Mouse (Mus musculus) CH12.LX (cell line): Measurements from ENCODE around the gene Mybphl. TPM values are rescaled to one million over a fixed set of nuclear protein-coding genes. Genes with fewer than 3 reads are reported as not detected.

ENCODE experiments used
- DNase-seq: peaks from one replicate; pipeline ENCODE4 v3.0.0-alpha.2; 2013; ENCODE audit errors: extremely low read depth
- H3K27ac ChIP-seq: 2 replicates; pipeline ENCODE4 v1.5.1; 2012; ENCODE audit warnings: low read depth, mild to moderate bottlenecking, control low read depth, moderate library complexity; ENCODE audit not compliant: insufficient read depth
- H3K27me3 ChIP-seq: replicated peaks from 2 replicates; pipeline ENCODE3; 2012; ENCODE audit warnings: inconsistent platforms
- H3K36me3 ChIP-seq, 2 experiments: replicated peaks in 1 of 2; 2 replicates each; pipeline versions ENCODE3 to v1.6.1; 2012; ENCODE audit warnings: inconsistent platforms in 1 of 2, low read length in 1 of 2, mild to moderate bottlenecking in 1 of 2, mixed read lengths in 1 of 2, moderate library complexity in 1 of 2; ENCODE audit not compliant: control insufficient read depth in 1 of 2, insufficient read depth in 1 of 2
- H3K4me1 ChIP-seq, 2 experiments: 2 replicates each; pipeline ENCODE4 v1.6.1; 2012; ENCODE audit warnings: inconsistent platforms in 1 of 2, moderate library complexity in 1 of 2; ENCODE audit not compliant: insufficient read depth in 2 of 2, control insufficient read depth in 1 of 2
- H3K4me2 ChIP-seq: 2 replicates; pipeline ENCODE4 v1.6.1; 2012; ENCODE audit warnings: low read depth, mild to moderate bottlenecking, control low read depth; ENCODE audit not compliant: poor library complexity, insufficient read depth, severe bottlenecking
- H3K4me3 ChIP-seq, 3 experiments: fragments of 150-350 bp in 1 of 3; sonication (generic) in 1 of 3; replicated peaks in 1 of 3; 2 replicates each; pipeline versions ENCODE3 to v1.5.1; 2011 to 2012; ENCODE audit warnings: low read depth in 2 of 3, low read length in 2 of 3, mild to moderate bottlenecking in 2 of 3, moderate library complexity in 2 of 3, control low read depth in 1 of 3, improper control_type of control experiment in 1 of 3, inconsistent platforms in 1 of 3, mixed read lengths in 1 of 3; ENCODE audit not compliant: poor library complexity in 1 of 3
- H3K79me2 ChIP-seq: replicated peaks from 2 replicates; pipeline ENCODE4 v1.6.1; 2012; ENCODE audit warnings: mild to moderate bottlenecking, moderate library complexity; ENCODE audit not compliant: control insufficient read depth, poor library complexity, insufficient read depth, severe bottlenecking; ENCODE audit errors: extremely low read depth
- H3K9ac ChIP-seq: 2 replicates; pipeline ENCODE4 v1.6.1; 2012; ENCODE audit warnings: low read depth, mild to moderate bottlenecking, control low read depth, moderate library complexity; ENCODE audit not compliant: insufficient read depth
- H3K9me3 ChIP-seq: replicated peaks from 2 replicates; pipeline ENCODE3; 2012; ENCODE audit warnings: low read length, inconsistent platforms, mixed read lengths
- BHLHE40 ChIP-seq: IDR thresholded peaks from 2 replicates; pipeline ENCODE4 v1.6.1; 2011; ENCODE audit warnings: mild to moderate bottlenecking, low read depth, low read length, improper control_type of control experiment
- CHD1 ChIP-seq: IDR thresholded peaks from 2 replicates; pipeline ENCODE4 v1.6.1; 2012; ENCODE audit warnings: low read depth, low read length, improper control_type of control experiment, inconsistent platforms
- CHD2 ChIP-seq: IDR thresholded peaks from 2 replicates; pipeline ENCODE4 v1.6.1; 2011; ENCODE audit warnings: low read length, improper control_type of control experiment
- ELF1 ChIP-seq: IDR thresholded peaks from 2 replicates; pipeline ENCODE4 v1.6.1; 2014; ENCODE audit warnings: low read depth, mild to moderate bottlenecking, inconsistent platforms, low read length, improper control_type of control experiment
- ETS1 ChIP-seq: conservative IDR thresholded peaks from 2 replicates; pipeline ENCODE4 v1.6.1; 2012; ENCODE audit warnings: low read depth, mild to moderate bottlenecking, inconsistent platforms, low read length, improper control_type of control experiment, moderate library complexity
- GABPA ChIP-seq: IDR thresholded peaks from 2 replicates; pipeline ENCODE4 v1.6.1; 2012; ENCODE audit warnings: low read depth, low read length, improper control_type of control experiment, inconsistent platforms; ENCODE audit not compliant: insufficient replicate concordance
- HCFC1 ChIP-seq: IDR thresholded peaks from 2 replicates; pipeline ENCODE4 v1.6.1; 2012; ENCODE audit warnings: low read depth, mild to moderate bottlenecking, inconsistent platforms, low read length, improper control_type of control experiment
- IRF4 ChIP-seq: IDR thresholded peaks from 2 replicates; pipeline ENCODE4 v1.6.1; 2014; ENCODE audit warnings: low read depth, mild to moderate bottlenecking, inconsistent platforms, low read length, improper control_type of control experiment
- JUN ChIP-seq: IDR thresholded peaks from 2 replicates; pipeline ENCODE4 v1.6.1; 2011; ENCODE audit warnings: low read depth, mild to moderate bottlenecking, low read length, improper control_type of control experiment, moderate library complexity; ENCODE audit not compliant: insufficient read depth
- JUND ChIP-seq: conservative IDR thresholded peaks from 2 replicates; pipeline ENCODE4 v1.6.1; 2011; ENCODE audit warnings: low read depth, low read length, improper control_type of control experiment
- KAT2A ChIP-seq: IDR thresholded peaks from 2 replicates; pipeline ENCODE4 v1.6.1; 2012; ENCODE audit warnings: low read length, improper control_type of control experiment, inconsistent platforms; ENCODE audit not compliant: insufficient replicate concordance
- MAFK ChIP-seq: IDR thresholded peaks from 2 replicates; pipeline ENCODE4 v1.6.1; 2011; ENCODE audit warnings: low read length, improper control_type of control experiment; ENCODE audit not compliant: insufficient replicate concordance
- MAX ChIP-seq: IDR thresholded peaks from 2 replicates; pipeline ENCODE4 v1.6.1; 2011; ENCODE audit warnings: low read length, improper control_type of control experiment
- MEF2A ChIP-seq: IDR thresholded peaks from 2 replicates; pipeline ENCODE4 v1.6.1; 2014; ENCODE audit warnings: low read depth, mild to moderate bottlenecking, inconsistent platforms, low read length, improper control_type of control experiment, borderline replicate concordance
- MXI1 ChIP-seq: IDR thresholded peaks from 2 replicates; pipeline ENCODE4 v1.6.1; 2011; ENCODE audit warnings: mild to moderate bottlenecking, low read depth, low read length, improper control_type of control experiment
- MYC ChIP-seq: IDR thresholded peaks from 2 replicates; pipeline ENCODE4 v1.6.1; 2011; ENCODE audit warnings: low read depth, mild to moderate bottlenecking, improper control_type of control experiment, low read length
- NRF1 ChIP-seq: IDR thresholded peaks from 2 replicates; pipeline ENCODE4 v1.6.1; 2014; ENCODE audit warnings: low read depth, mild to moderate bottlenecking, inconsistent platforms, low read length, improper control_type of control experiment, moderate library complexity
- POLR2AphosphoS2 ChIP-seq: IDR thresholded peaks from 2 replicates; pipeline ENCODE4 v1.6.1; 2011; ENCODE audit warnings: low read depth, low read length, improper control_type of control experiment
- RAD21 ChIP-seq: IDR thresholded peaks from 2 replicates; pipeline ENCODE4 v1.6.1; 2011; ENCODE audit warnings: low read depth, mild to moderate bottlenecking, low read length, improper control_type of control experiment, moderate library complexity
- RCOR1 ChIP-seq: conservative IDR thresholded peaks from 2 replicates; pipeline ENCODE4 v1.6.1; 2012; ENCODE audit warnings: low read depth, mild to moderate bottlenecking, inconsistent platforms, low read length, improper control_type of control experiment
- SMC3 ChIP-seq: IDR thresholded peaks from 2 replicates; pipeline ENCODE4 v1.6.1; 2011; ENCODE audit warnings: low read depth, low read length, improper control_type of control experiment
- TBP ChIP-seq: conservative IDR thresholded peaks from 2 replicates; pipeline ENCODE4 v1.6.1; 2011; ENCODE audit warnings: low read depth, low read length, improper control_type of control experiment
- ZMIZ1 ChIP-seq: IDR thresholded peaks from 2 replicates; pipeline ENCODE4 v1.6.1; 2012; ENCODE audit warnings: low read depth, mild to moderate bottlenecking, inconsistent platforms, low read length, improper control_type of control experiment
- dilution Hi-C: fragments of 300-500 bp; cut with MboI; formaldehyde crosslinking; loops from 2 replicates; pipeline ENCODE4 v1.14.3; 2020; ENCODE audit warnings: low sequenced_read_pairs; ENCODE audit not compliant: extremely low pct_unique_long_range_greater_than_20kb, extremely low pct_ligation_motif_present
- in situ Hi-C: fragments of 300-500 bp; cut with MboI; formaldehyde crosslinking; loops from 3 replicates; pipeline ENCODE4 v1.14.3; 2019; ENCODE audit warnings: low sequenced_read_pairs, low pct_ligation_motif_present, low pct_unique_long_range_greater_than_20kb, mixed read lengths
- polyA plus RNA-seq: library from polyadenylated mRNA; unstranded; fragments of >175 nt; gene quantifications from 2 replicates; pipeline ENCODE4 v1.2.1, GENCODE M21; 2012; ENCODE audit warnings: low read depth; ENCODE audit not compliant: insufficient read length
- total RNA-seq, 2 experiments: library from RNA; depleted of rRNA; stranded (reverse); fragments of 300-350 nt in 1 of 2; fragments of >200 nt in 1 of 2; gene quantifications; 2 replicates each; pipeline ENCODE4 v1.2.3; 2012 to 2014

The Mybphl gene
- total and polyA plus RNA-seq, 3 experiments = not detected

DNA sequence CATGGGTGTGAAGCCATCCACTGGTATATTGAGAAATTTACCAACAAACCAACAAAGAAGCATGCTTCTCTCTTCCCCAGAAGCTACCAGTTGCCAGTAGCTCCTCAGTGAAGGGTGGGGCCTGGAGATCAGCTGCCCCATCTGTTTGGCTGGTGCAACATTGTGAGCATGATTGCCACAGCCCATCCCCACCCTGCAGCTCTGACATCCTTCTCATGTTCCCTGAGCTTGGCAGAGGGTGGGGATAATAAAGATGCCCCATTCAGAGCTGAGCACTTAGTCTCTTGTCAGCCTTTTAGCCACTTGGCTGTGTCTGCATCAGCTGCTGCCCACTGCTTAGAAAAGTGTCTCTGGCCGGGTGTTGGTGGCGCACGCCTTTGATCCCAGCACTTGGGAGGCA, 41.7 kb upstream of the Mybphl start:
- dilution Hi-C loops (no loop called here), in situ Hi-C loops (no loop called here)
- Histone ChIP-seq H3K27me3 (no peaks in the 10 kb centered on the region), H3K36me3 (no peaks in the 10 kb centered on the region), H3K4me2 (no peak overlapping the region), H3K79me2 (no peaks in the 10 kb centered on the region), H3K9me3 (no peaks in the 10 kb centered on the region), H3K9ac (no peak overlapping the region), H3K27ac (no peak overlapping the region), H3K4me1 (peaks cover 0 to 14% of the 10 kb centered on the region in 2 experiments; a peak in 2 of 4 replicates), H3K4me3 (no peak overlapping the region)
- no peak for DNase-seq
- no peak for TF ChIP-seq POLR2AphosphoS2
- TF ChIP-seq CHD1 = no peak
- no peak for TF ChIP-seq ETS1
- TF ChIP-seq KAT2A = no peak
- no peak for TF ChIP-seq GABPA
- TF ChIP-seq CHD2 = no peak
- no peak for TF ChIP-seq ELF1
- TF ChIP-seq MEF2A = no peak
- no peak for TF ChIP-seq MAFK
- no peak for TF ChIP-seq TBP
- TF ChIP-seq MAX = no peak
- no peak for TF ChIP-seq NRF1
- no peak for TF ChIP-seq SMC3
- TF ChIP-seq JUND = no peak
- no peak for TF ChIP-seq BHLHE40
- TF ChIP-seq MXI1 = no peak

DNA sequence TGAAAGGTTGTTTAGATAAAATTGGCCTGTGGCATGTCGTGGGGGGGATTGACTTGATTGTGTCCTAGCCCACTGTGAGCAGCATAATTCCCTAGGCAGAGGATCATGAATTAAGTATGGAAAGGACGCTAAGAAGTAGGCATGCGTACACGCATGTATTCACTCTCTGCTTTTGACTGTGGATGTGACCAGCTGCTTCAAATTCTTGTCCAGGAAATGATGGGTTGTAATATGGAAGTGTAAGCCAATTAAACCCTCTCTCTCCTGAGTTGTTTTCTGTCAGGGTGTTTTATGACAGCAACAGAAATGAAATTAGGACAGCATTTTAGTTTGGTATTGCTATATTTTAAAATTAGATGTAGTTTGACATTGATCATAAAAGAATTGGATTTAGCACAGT, 39.9 kb upstream of the Mybphl start:
- Histone ChIP-seq H3K4me1 (no peaks in the 10 kb centered on the region), H3K9me3 (no peaks in the 10 kb centered on the region), H3K79me2 (no peaks in the 10 kb centered on the region), H3K27me3 (no peaks in the 10 kb centered on the region), H3K36me3 (no peaks in the 10 kb centered on the region), H3K27ac (no peak overlapping the region), H3K4me2 (no peak overlapping the region), H3K9ac (no peak overlapping the region), H3K4me3 (no peak overlapping the region)
- dilution Hi-C loops (no loop called here), in situ Hi-C loops (no loop called here)
- DNase-seq = no peak
- TF ChIP-seq TBP = no peak
- no peak for TF ChIP-seq SMC3
- no peak for TF ChIP-seq RAD21
- TF ChIP-seq MXI1 = no peak
- no peak for TF ChIP-seq MYC
- no peak for TF ChIP-seq IRF4
- TF ChIP-seq CHD2 = no peak
- TF ChIP-seq MAX = no peak
- no peak for TF ChIP-seq HCFC1
- TF ChIP-seq JUN = no peak
- no peak for TF ChIP-seq MEF2A
- no peak for TF ChIP-seq KAT2A
- no peak for TF ChIP-seq NRF1
- no peak for TF ChIP-seq CHD1
- TF ChIP-seq ELF1 = no peak
- TF ChIP-seq MAFK = no peak
- no peak for TF ChIP-seq RCOR1
- TF ChIP-seq ZMIZ1 = no peak
- TF ChIP-seq POLR2AphosphoS2 = no peak
